Mouse (Mus musculus) embryonic facial prominence, embryonic 12.5 days (tissue): ENCODE measurements at regions not wholly inside any gene's neighbourhood (a gene's known extent, or its start where the extent isn't known, plus 50 kb on each side); places are given as distances from the start of the nearest gene placed in this dataset.

Source experiments
- ATAC-seq: fragments of 200-750 bp; cut with Nextera tagmentation; 2 replicates; pipeline ENCODE4 v1.8.0; 2017; ENCODE audit not compliant: insufficient number of reproducible peaks, insufficient read depth, low FRiP score, low TSS enrichment
- H3K27ac ChIP-seq: fragments of 300-500 bp; sonication (generic); 2 replicates; pipeline ENCODE4 v1.5.1; 2016; ENCODE audit warnings: mild to moderate bottlenecking
- H3K27me3 ChIP-seq: fragments of 300-500 bp; sonication (generic); 2 replicates; pipeline ENCODE4 v1.6.1; 2016; ENCODE audit warnings: mild to moderate bottlenecking, moderate library complexity
- H3K36me3 ChIP-seq: fragments of 300-500 bp; sonication (generic); 2 replicates; pipeline ENCODE4 v1.6.1; 2016; ENCODE audit warnings: mild to moderate bottlenecking
- H3K4me1 ChIP-seq: fragments of 300-500 bp; sonication (generic); 2 replicates; pipeline ENCODE4 v1.6.1; 2016
- H3K4me2 ChIP-seq: fragments of 300-500 bp; sonication (generic); replicated peaks from 2 replicates; pipeline ENCODE4 v1.6.1; 2016; ENCODE audit warnings: mild to moderate bottlenecking, moderate library complexity
- H3K4me3 ChIP-seq: fragments of 300-500 bp; sonication (generic); 2 replicates; pipeline ENCODE4 v1.5.1; 2016; ENCODE audit warnings: mild to moderate bottlenecking
- H3K9ac ChIP-seq: fragments of 300-500 bp; sonication (generic); 2 replicates; pipeline ENCODE4 v1.6.1; 2016; ENCODE audit warnings: mild to moderate bottlenecking, moderate library complexity
- H3K9me3 ChIP-seq: fragments of 300-500 bp; sonication (generic); 2 replicates; pipeline ENCODE4 v1.6.1; 2016; ENCODE audit warnings: mild to moderate bottlenecking, moderate library complexity
- WGBS: fragments of 180-500 bp; shearing (Covaris S2); methylation state at CpG from one replicate; pipeline ENCODE4 v1.1.7; 2016; 5-methylcytosine and 5-hydroxymethylcytosine counted together

DNA sequence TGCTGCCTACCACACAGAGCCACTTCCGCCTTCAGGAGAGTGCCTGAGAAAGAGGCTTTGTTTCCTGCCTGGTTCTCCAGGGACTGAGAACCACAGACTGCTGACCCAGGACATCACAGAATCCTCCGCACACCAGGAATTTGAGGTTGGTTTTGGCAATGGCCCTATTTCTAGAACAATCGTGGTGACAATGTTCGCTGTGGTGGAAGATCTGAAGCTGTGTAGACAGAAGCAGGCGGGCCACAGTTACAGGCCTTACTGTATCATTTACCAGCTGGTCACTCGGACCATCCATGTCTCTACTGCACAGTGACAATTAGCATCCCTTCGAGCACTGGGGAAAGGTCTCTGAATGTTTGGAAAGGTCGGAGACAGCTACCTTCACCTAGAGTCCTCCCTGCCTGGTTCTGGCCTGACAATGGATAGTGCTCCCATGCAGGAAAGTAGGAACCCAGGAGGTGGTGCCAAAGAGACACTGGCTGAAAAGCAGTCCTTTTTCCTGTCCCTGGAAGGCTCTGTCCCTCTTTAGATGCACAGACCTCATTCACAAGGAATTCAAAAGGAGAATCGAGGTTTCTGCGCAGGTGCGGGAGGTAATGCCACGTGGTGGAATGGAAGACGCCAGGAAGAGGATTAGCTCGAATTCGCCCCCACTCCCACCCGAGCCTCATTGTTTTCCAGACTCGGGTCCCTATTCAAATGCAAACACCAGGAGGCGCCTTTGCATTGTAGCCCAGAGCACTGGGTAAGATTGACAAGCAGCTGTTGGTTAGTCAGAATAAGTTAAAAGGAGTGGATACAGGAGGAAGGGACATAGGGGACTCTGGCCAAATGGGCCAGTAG is 52.6 kb upstream of the Pax6 start:
- peak overlapping the region; percentile 28 for H3K4me2 ChIP-seq
- peak; percentile 36; the same call in 1 of the 2 replicates for ATAC-seq
- H3K27ac ChIP-seq = no peak overlapping the region
- peaks cover 8% of the 10 kb centered on the region; the same call in 1 of the 2 replicates for H3K27me3 ChIP-seq
- 25% methylated on average over 18 of the region's 18 CpGs for WGBS
- peaks cover 12% of the 10 kb centered on the region for H3K4me1 ChIP-seq
- H3K9me3 ChIP-seq = no peaks in the 10 kb centered on the region
- no peaks in the 10 kb centered on the region for H3K36me3 ChIP-seq
- H3K9ac ChIP-seq = no peak overlapping the region
- H3K4me3 ChIP-seq = no peak overlapping the region
